Mouse (Mus musculus): Measurements from ENCODE around the gene Olfr173. TPM values are rescaled to one million over a fixed set of nuclear protein-coding genes. Genes with fewer than 3 reads are reported as not detected.

The Olfr173 gene
- not detected in 2 replicates for polyA plus RNA-seq (2015; fragmentation: Nextera tagmentation; extraction: Ambion mirVana)

GRCm38 (mm10) chr16:58800168-58800567 is at the start of gene Olfr173:
Olfr173 (minus strand) TSS chr16:58800268.
- no peak within 1 kb of the TSS for H3K27ac ChIP-seq (replicated peaks)
- H3K36me3 ChIP-seq, result no peaks in the 10 kb centered on the region
- H3K4me3 ChIP-seq, result no peak within 1 kb of the TSS
- whole genome bisulfite sequencing, result 76% methylated on average over 2 of the region's 2 CpGs
- H3K4me1 ChIP-seq (replicated peaks), result no peaks in the 10 kb centered on the region
- no peaks in the 10 kb centered on the region for H3K9me3 ChIP-seq
- no peak within 1 kb of the TSS for H3K9ac ChIP-seq
- no peak for ATAC-seq (ENCODE audit: low read depth)
- H3K4me2 ChIP-seq, result no peak within 1 kb of the TSS
- H3K27me3 ChIP-seq, result no peaks in the 10 kb centered on the region

- Histone ChIP-seq H3K36me3 (no peaks in the 10 kb centered on the region), H3K27me3 (no peaks in the 10 kb centered on the region), H3K4me2 (no peak within 1 kb of the TSS), H3K27ac (replicated peaks) (no peak within 1 kb of the TSS), H3K4me1 (replicated peaks) (no peaks in the 10 kb centered on the region), H3K4me3 (no peak within 1 kb of the TSS), H3K9me3 (no peaks in the 10 kb centered on the region), H3K9ac (no peak within 1 kb of the TSS)
- ATAC-seq (ENCODE audit: low read depth), result no peak
- 88% methylated on average over 1 of the region's 1 CpGs for WGBS
These were observed 26.8 kb upstream of the Olfr173 start, which contains the start of gene Olfr175-ps1 for GRCm38 (mm10) chr16:58826732-58827319. Olfr175-ps1 (minus strand) TSS chr16:58826782.

- no peaks in the 10 kb centered on the region for H3K27me3 ChIP-seq
- no peak within 1 kb of the TSS for H3K27ac ChIP-seq (replicated peaks)
- H3K9me3 ChIP-seq, result no peaks in the 10 kb centered on the region
- no peak within 1 kb of the TSS for H3K9ac ChIP-seq
- no peak within 1 kb of the TSS for H3K4me2 ChIP-seq
- WGBS, result 82% methylated on average over 1 of the region's 1 CpGs
- H3K36me3 ChIP-seq, result no peaks in the 10 kb centered on the region
- no peak for ATAC-seq (ENCODE audit: low read depth)
- no peaks in the 10 kb centered on the region for H3K4me1 ChIP-seq (replicated peaks)
- H3K4me3 ChIP-seq, result no peak within 1 kb of the TSS
These were observed 37.0 kb downstream of the Olfr173 start, which contains the start of gene Olfr172 for GRCm38 (mm10) chr16:58763076-58763475. Olfr172 (minus strand) TSS chr16:58763176.

GRCm38 (mm10) chr16:58756191-58756590 is 43.9 kb downstream of the Olfr173 start:
- no peak overlapping the region for H3K4me3 ChIP-seq
- H3K27me3 ChIP-seq, result no peaks in the 10 kb centered on the region
- no peaks in the 10 kb centered on the region for H3K9me3 ChIP-seq
- no peaks in the 10 kb centered on the region for H3K36me3 ChIP-seq
- H3K4me2 ChIP-seq, result no peak overlapping the region
- H3K9ac ChIP-seq, result no peak overlapping the region
- no peaks in the 10 kb centered on the region for H3K4me1 ChIP-seq (replicated peaks)
- no peak overlapping the region for H3K27ac ChIP-seq (replicated peaks)
- ATAC-seq (ENCODE audit: low read depth), result no peak

- Histone ChIP-seq H3K36me3 (no peaks in the 10 kb centered on the region), H3K9me3 (no peaks in the 10 kb centered on the region), H3K4me1 (replicated peaks) (no peaks in the 10 kb centered on the region), H3K9ac (no peak overlapping the region), H3K27ac (replicated peaks) (no peak overlapping the region), H3K4me2 (no peak overlapping the region), H3K4me3 (no peak overlapping the region), H3K27me3 (no peaks in the 10 kb centered on the region)
- ATAC-seq (ENCODE audit: low read depth), result no peak
- WGBS, result 18% methylated on average over 1 of the region's 1 CpGs
These were observed 48.8 kb downstream of the Olfr173 start for GRCm38 (mm10) chr16:58751314-58751713.

- Histone ChIP-seq H3K4me1 (replicated peaks) (no peaks in the 10 kb centered on the region), H3K9me3 (no peaks in the 10 kb centered on the region), H3K36me3 (no peaks in the 10 kb centered on the region), H3K4me3 (no peak overlapping the region), H3K4me2 (no peak overlapping the region), H3K9ac (no peak overlapping the region), H3K27ac (replicated peaks) (no peak overlapping the region), H3K27me3 (no peaks in the 10 kb centered on the region)
- ATAC-seq (ENCODE audit: low read depth), result no peak
- WGBS, result 73% methylated on average over 4 of the region's 4 CpGs
These were observed 53.4 kb downstream of the Olfr173 start for GRCm38 (mm10) chr16:58746715-58747114.

Small RNA genes lying within 50 kb of the gene (microRNA-seq; reads per million reads assigned to microRNA genes)
- not detected for gene Gm27564

Other genes with a start within 250 kb of the Olfr173 start
- not detected in 2 replicates for gene Gm813, start 183.3 kb downstream of the Olfr173 start, polyA plus RNA-seq (2015; fragmentation: Nextera tagmentation; extraction: Ambion mirVana)
- gene E330017A01Rik, start 161.5 kb downstream of the Olfr173 start, polyA plus RNA-seq (2015; fragmentation: Nextera tagmentation; extraction: Ambion mirVana), result 0.24 TPM in 1 of 2 replicates, not detected in the other
- gene Cpox, start 130.0 kb downstream of the Olfr173 start, polyA plus RNA-seq (2015; fragmentation: Nextera tagmentation; extraction: Ambion mirVana), result 15.4 and 15.5 TPM in 2 replicates
- gene Gpr15, start 81.2 kb downstream of the Olfr173 start, polyA plus RNA-seq (2015; fragmentation: Nextera tagmentation; extraction: Ambion mirVana), result not detected in 2 replicates
- gene Cldnd1, start 72.4 kb downstream of the Olfr173 start, polyA plus RNA-seq (2015; fragmentation: Nextera tagmentation; extraction: Ambion mirVana), result 141 and 155 TPM in 2 replicates
- gene Olfr172, start 37.1 kb downstream of the Olfr173 start, polyA plus RNA-seq (2015; fragmentation: Nextera tagmentation; extraction: Ambion mirVana), result not detected in 2 replicates
- gene Olfr175-ps1, start 26.5 kb upstream of the Olfr173 start, polyA plus RNA-seq (2015; fragmentation: Nextera tagmentation; extraction: Ambion mirVana), result not detected in 2 replicates
- not detected in 2 replicates for gene Olfr177, start 74.5 kb upstream of the Olfr173 start, polyA plus RNA-seq (2015; fragmentation: Nextera tagmentation; extraction: Ambion mirVana)
- gene Olfr178, start 91.8 kb upstream of the Olfr173 start, polyA plus RNA-seq (2015; fragmentation: Nextera tagmentation; extraction: Ambion mirVana), result not detected in 2 replicates
- not detected in 2 replicates for gene Olfr181, start 128.5 kb upstream of the Olfr173 start, polyA plus RNA-seq (2015; fragmentation: Nextera tagmentation; extraction: Ambion mirVana)
- not detected in 2 replicates for gene Olfr180, start 129.1 kb upstream of the Olfr173 start, polyA plus RNA-seq (2015; fragmentation: Nextera tagmentation; extraction: Ambion mirVana)
- gene Olfr183, start 195.1 kb upstream of the Olfr173 start, polyA plus RNA-seq (2015; fragmentation: Nextera tagmentation; extraction: Ambion mirVana), result not detected in 2 replicates
- not detected in 2 replicates for gene Olfr186, start 230.0 kb upstream of the Olfr173 start, polyA plus RNA-seq (2015; fragmentation: Nextera tagmentation; extraction: Ambion mirVana)
- gene Olfr187, start 239.5 kb upstream of the Olfr173 start, polyA plus RNA-seq (2015; fragmentation: Nextera tagmentation; extraction: Ambion mirVana), result not detected in 2 replicates

Measured in neural tube, embryonic 13.5 days (tissue).